Mouse (Mus musculus) embryonic fibroblast, embryonic 13.5 days (primary cell): ENCODE data around the gene Slc35f1.

Experiments
- CTCF ChIP-seq: IDR thresholded peaks from 2 replicates; pipeline ENCODE4 v1.5.1; 2011; ENCODE audit warnings: mild to moderate bottlenecking, control low read depth, low read length, moderate library complexity, borderline replicate concordance; ENCODE audit not compliant: insufficient read depth
- POLR2A ChIP-seq: IDR thresholded peaks from 2 replicates; pipeline ENCODE4 v1.6.1; 2011; ENCODE audit warnings: low read depth, mild to moderate bottlenecking, control low read depth, low read length, moderate library complexity

DNA sequence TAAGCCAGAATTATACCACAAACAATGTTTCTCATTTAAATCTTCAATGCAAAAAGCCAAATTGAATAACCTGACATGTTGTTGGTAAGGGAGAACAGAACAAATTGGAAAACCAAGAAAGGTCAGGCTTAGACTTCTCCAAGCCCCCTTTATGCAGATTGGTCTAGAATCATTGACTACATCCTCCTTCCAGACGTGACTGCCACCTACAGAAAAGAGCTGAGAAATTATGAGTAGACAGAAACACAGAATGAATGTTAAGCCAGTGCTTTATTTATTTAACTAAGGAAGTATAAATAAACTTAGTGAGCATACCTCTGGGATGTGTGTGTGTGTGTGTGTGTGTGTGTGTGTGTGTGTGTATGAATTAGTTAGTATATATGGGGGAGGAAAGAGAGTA is 344.9 kb downstream of the Slc35f1 start:
- TF ChIP-seq CTCF (no peak), POLR2A (no peak)
